Mouse (Mus musculus) frontal cortex, postnatal 14 days (tissue): ENCODE measurements around the gene Pi4k2b.
"Not testable (repeated sequence)": the region's sequence is repeated elsewhere in the genome, so short reads cannot be mapped to it uniquely, and the experiment has no call there.

ENCODE experiments used
- DNase-seq, 2 experiments: peaks; one replicate each; pipeline ENCODE4 v3.0.0; 2022; ENCODE audit warnings: low spot score in 2 of 2

The Pi4k2b gene

DNA sequence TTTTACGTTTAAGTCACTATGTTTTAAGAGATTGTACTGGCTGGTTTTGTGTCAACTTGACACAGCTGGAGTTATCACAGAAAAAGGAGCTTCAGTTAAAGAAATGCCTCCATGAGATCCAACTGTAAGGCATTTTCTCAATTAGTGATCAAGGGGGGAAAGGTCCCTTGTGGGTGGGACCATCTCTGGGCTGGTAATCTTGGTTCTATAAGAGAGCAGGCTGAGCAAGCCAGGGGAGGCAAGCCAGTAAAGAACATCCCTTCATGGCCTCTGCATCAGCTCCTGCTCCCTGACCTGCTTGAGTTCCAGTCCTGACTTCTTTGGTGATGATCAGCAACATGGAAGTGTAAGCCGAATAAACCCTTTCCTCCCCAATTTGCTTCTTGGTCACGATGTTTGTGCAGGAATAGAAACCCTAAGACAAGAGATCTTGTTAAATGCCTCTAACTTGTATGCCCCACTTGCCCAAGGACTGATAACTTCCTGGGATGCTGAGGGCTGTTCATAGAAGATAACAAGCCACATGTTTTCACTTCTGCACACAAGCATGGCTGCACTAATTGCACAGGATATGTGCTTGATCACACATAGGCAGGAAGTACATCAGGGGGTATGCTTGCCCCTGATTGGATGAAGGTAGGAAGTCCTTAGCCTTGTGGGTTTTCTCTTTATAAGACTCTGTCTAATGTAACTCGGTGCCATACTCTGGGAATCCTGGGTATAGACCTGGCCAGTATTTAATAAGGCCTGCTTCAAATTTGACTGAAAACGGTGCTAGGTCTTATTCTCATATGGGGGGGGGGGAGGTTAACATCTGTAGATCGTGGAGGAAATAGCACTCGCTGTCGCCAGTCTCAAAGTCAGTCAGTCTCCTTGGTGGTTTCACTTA is 35.3 kb downstream of the Pi4k2b start:
- not testable (repeated sequence) for DNase-seq

DNA sequence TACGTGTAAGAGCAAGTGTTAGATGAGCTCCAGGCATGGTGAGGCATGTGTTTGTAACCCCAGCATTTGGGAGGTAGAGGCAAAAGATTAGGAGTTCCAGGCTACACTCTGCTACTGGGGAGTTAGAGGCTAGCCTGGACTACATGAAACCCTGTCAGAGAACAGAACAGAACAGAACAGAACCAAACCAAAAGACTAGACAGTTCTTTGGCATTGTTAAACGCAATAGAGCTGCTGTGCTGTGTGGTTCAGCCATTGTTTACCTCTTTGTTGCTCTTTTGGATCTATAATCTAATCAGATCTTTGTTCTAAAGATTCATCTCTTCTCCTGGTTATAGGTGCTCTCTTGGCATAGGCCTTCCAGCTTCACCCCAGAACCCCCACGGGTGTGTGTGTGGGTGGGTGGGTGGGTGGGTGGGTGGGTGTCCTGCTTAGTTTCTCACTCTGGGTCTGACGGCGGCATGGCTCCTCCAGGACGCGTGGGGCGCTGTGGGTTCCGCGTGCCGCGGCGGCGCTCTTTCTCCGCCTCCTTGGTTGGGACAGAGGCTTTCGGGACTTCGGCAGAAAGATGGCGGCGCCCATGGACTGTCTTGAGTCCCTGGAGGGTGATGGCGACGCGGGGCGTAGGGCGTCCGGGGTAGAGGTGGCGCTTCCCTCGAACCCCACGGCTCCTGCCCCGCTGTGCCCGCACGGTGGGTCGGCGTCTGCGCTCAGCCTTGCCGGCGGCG is 41.3 kb downstream of the Pi4k2b start:
- DNase-seq: peak; percentile 75 to 85

DNA sequence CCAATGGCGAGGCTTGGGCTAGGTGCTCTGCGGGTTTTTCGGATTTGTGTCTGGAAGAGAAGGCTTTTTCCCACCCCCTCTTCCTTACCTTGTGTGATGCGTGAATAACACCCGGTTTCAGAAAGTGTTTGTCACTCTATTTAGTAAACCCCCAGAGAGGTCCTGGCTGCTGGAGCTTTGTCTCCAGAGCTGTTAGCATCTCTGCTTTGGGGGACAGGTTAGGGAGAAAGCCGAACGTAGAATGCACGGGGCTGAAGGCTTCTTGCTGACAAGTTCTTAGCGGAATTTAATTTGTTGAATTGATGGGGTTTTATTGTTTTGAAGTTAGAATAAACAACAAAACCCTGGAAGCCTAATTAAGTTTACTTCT is 41.9 kb downstream of the Pi4k2b start:
- DNase-seq: no peak

DNA sequence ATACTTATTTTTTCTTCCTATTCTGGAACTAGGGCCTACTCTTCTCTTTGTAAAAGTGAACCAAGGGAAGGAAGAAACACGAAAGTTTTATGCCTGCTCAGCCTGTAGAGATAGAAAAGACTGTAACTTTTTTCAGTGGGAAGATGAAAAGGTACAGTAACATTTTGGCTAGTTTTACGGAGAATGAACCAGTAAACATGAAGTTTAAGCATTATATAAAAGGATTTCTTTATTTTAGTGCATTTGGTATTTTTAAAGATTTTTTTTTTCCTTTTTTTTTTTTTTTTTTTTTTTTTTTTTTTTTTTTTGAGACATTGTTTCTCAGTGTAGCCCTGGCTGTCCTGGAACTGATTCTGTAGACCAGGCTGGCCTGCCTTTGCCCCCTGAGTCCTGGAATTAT is 42.6 kb downstream of the Pi4k2b start:
- no peak for DNase-seq

DNA sequence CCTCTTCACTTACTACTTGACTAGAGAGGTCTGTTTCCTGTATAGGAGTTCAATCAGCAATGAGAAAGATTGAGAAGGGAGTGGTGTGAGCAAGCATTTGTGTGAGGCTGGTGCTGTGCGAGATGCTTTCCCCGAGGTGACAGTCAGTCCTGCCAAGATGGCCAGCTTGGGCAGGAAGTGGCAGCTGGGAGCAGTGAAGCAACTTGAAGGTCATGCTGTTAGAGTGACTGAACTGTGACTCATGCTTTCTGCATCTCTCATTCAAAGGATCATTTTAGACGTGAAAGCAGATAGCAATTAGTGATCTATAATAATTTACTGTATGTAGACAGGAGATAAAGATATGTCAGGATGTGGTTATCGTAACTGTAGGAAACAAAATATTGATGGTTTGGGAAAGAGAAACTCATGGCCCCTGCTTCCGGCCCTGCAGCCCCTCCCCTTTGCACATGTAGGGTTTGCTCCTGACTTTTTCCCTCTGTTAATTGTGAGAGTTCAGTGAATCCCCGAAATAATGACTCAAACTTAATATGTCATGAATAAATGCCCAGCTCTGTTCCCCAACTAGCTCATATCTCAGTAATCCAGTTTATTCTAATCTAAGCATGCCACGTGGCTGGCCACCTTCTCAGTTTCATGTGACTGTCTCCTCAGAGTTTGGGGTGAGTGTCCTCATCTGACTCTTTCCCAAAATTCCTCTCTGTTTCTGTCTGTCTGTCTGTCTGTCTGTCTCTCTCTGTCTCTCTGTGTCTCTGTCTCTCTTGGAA is 45.4 kb downstream of the Pi4k2b start:
- no peak for DNase-seq

- no peak for DNase-seq
Measured at GRCm38 (mm10) chr5:52793230-52793629, 51.9 kb downstream of the Pi4k2b start.

DNA sequence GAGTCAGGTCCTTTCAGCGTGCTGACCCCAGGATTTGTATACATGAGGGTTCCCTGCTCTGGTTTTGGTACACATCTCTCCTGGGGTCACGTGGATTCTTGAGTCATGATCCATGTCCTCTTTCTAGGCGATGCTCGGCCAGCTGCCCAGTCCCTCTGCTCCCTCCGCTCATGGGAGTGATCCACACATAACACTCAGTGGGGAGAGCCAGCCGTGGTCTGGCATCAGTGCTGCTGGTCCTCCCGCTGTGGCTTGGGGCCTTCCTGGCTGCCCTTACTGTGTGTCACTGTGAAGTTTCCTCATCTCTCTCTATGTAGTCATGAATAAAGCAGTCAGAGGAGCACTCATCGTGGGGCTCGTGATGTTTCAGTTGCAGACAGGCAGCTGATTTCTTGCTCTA is 52.7 kb downstream of the Pi4k2b start:
- DNase-seq: no peak

DNA sequence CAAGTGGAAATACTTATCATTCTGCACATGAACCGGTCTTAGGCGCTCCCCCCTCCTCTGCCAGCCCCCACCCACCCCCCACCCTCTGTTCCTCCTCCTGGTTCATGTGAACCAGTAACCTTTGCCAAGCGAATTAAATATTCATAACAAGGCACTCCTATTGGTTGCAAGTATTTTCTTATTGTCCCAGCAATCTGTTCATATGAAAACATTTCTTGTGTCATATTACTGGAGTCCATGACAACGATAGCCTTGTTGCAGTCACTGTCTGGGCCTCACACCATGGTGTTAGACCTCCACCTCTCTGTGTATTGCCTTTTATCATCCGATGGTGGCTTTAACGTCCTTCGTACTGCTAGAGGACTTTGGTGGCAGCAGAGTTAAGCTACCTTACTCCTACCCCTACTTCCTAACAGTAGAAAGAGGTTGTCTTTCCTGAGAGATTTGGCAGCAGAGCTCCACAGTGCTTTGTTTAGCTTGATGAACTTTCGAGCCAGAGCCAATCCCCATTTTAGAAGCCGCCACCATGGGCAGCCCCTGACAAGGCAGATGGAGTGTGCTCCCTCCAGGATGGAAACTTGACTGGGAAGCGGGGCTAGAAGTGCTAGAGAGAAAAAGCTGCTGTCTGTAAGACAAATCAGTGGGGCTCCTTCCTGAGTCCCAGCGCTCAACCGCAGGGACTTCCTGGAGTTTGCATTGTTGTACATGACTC is 58.1 kb downstream of the Pi4k2b start:
- DNase-seq: no peak

DNA sequence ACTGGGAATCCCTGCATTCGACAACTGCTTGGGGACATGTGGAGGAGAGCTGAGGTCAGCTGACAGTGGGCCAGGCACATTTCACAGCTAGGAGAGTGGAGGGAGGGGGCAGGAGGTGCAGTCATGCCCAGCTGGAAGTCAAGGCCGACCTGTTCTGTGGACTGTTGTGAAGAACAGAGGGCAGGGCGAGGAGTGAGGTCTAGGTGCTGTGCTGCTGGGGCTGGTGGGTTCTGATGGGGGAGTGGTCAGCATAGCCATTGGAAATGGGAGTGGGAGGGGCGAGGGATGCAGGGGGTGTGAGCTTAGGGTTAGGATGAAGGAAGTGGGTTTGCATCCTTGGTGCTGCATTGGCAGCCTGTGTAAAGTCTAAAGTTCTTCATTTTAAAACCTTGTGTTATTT is 64.4 kb downstream of the Pi4k2b start:
- no peak for DNase-seq

GRCm38 (mm10) chr5:52806349-52806748 is 65.0 kb downstream of the Pi4k2b start:
- no peak for DNase-seq

- no peak for DNase-seq
Measured at GRCm38 (mm10) chr5:52807030-52807429, 65.7 kb downstream of the Pi4k2b start.

- no peak for DNase-seq
Measured at GRCm38 (mm10) chr5:52810446-52810845, 69.1 kb downstream of the Pi4k2b start.

DNA sequence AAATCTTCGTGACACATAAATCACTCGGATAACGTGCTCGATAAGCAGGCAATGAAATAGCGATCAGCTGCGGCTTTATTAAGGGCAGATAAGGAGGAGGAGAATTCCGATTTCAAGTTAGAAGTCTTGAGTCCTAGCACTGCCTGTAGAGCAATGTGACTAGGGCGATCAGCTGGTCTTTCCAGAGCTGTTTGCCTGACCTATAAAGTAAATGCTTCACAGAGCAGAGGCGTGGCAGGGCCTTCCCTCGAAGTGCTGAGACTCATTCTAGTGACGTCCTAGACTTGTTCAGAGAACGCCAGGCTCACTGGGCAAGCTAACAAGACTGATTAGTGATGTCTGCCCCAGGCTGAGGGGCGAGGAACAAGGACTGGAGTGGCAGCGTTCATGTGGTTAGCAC is 69.7 kb downstream of the Pi4k2b start:
- no peak for DNase-seq

- no peak for DNase-seq
Measured at GRCm38 (mm10) chr5:52812456-52812855, 71.1 kb downstream of the Pi4k2b start.

GRCm38 (mm10) chr5:52813312-52813711 is 71.9 kb downstream of the Pi4k2b start:
- DNase-seq: no peak

- no peak for DNase-seq
Measured at GRCm38 (mm10) chr5:52818676-52819075, 77.3 kb downstream of the Pi4k2b start.
